Mouse (Mus musculus) heart, embryonic 16.5 days (tissue): Measurements from ENCODE around the gene Rhbdf2. TPM values are rescaled to one million over a fixed set of nuclear protein-coding genes. Genes with fewer than 3 reads are reported as not detected.
"Not testable (repeated sequence)": the region's sequence is repeated elsewhere in the genome, so short reads cannot be mapped to it uniquely, and the experiment has no call there.

Source experiments
- ATAC-seq: fragments of 200-750 bp; cut with Nextera tagmentation; replicated peaks from 2 replicates; pipeline ENCODE4 v1.8.0; 2017; ENCODE audit warnings: moderate number of reproducible peaks; ENCODE audit not compliant: insufficient read depth, low FRiP score; ENCODE audit errors: extremely low read depth
- H3K27ac ChIP-seq: fragments of 300-500 bp; sonication (generic); 2 replicates; pipeline ENCODE4 v1.5.1; 2014; ENCODE audit warnings: mild to moderate bottlenecking, low read length, control low read depth, moderate library complexity
- H3K27me3 ChIP-seq: fragments of 300-500 bp; sonication (generic); 2 replicates; pipeline ENCODE4 v1.6.1; 2014; ENCODE audit warnings: low read length, mixed read lengths; ENCODE audit not compliant: control insufficient read depth, insufficient read depth
- H3K36me3 ChIP-seq: fragments of 300-500 bp; sonication (generic); 2 replicates; pipeline ENCODE4 v1.6.1; 2014; ENCODE audit not compliant: control insufficient read depth, insufficient read depth
- H3K4me1 ChIP-seq: fragments of 300-500 bp; sonication (generic); 2 replicates; pipeline ENCODE4 v1.6.1; 2014; ENCODE audit warnings: low read length, mixed read lengths; ENCODE audit not compliant: control insufficient read depth, insufficient read depth
- H3K4me2 ChIP-seq: fragments of 300-500 bp; sonication (generic); 2 replicates; pipeline ENCODE4 v1.6.1; 2014; ENCODE audit warnings: low read depth, mild to moderate bottlenecking, control low read depth, low read length
- H3K4me3 ChIP-seq: fragments of 300-500 bp; sonication (generic); 2 replicates; pipeline ENCODE4 v1.5.1; 2014; ENCODE audit warnings: mild to moderate bottlenecking, control low read depth, low read length
- H3K9ac ChIP-seq: fragments of 300-500 bp; sonication (generic); 2 replicates; pipeline ENCODE4 v1.6.1; 2014; ENCODE audit warnings: low read length, control low read depth
- H3K9me3 ChIP-seq: fragments of 300-500 bp; sonication (generic); replicated peaks from 2 replicates; pipeline ENCODE4 v1.6.1; 2016; ENCODE audit warnings: low read length; ENCODE audit not compliant: control insufficient read depth
- WGBS: fragments of 180-500 bp; shearing (Covaris S2); extraction: QIAGEN DNeasy Blood & Tissue Kit; methylation state at CpG from one replicate; pipeline ENCODE4 v1.1.7; 2014; 5-methylcytosine and 5-hydroxymethylcytosine counted together
- polyA plus RNA-seq: library from polyadenylated mRNA; unstranded; fragments of >200 nt; fragmentation: Nextera tagmentation; extraction: Ambion mirVana; gene quantifications from 2 replicates; pipeline ENCODE4 v1.2.1, GENCODE M21; 2015

Rhbdf2 gene
- polyA plus RNA-seq, 1 experiment from 2014 or later: 9.9 TPM

- Histone ChIP-seq H3K4me2 (no peak overlapping the region), H3K9ac (no peak overlapping the region), H3K27me3 (no peaks in the 10 kb centered on the region), H3K4me3 (no peak overlapping the region), H3K9me3 (no peaks in the 10 kb centered on the region; the same call in 1 of the 2 replicates), H3K27ac (no peak overlapping the region), H3K4me1 (peaks cover 3% of the 10 kb centered on the region), H3K36me3 (no peaks in the 10 kb centered on the region)
- no peak for ATAC-seq
- 68% methylated on average over 3 of the region's 3 CpGs for WGBS
These were observed 14.9 kb upstream of the Rhbdf2 start for GRCm38 (mm10) chr11:116641731-116642130.

GRCm38 (mm10) chr11:116641168-116641567 lies 14.3 kb upstream of the Rhbdf2 start:
- Histone ChIP-seq H3K36me3 (no peaks in the 10 kb centered on the region), H3K4me1 (peaks cover 3% of the 10 kb centered on the region), H3K4me2 (no peak overlapping the region), H3K4me3 (no peak overlapping the region), H3K9ac (no peak overlapping the region), H3K9me3 (no peaks in the 10 kb centered on the region; the same call in 1 of the 2 replicates), H3K27ac (no peak overlapping the region), H3K27me3 (no peaks in the 10 kb centered on the region)
- ATAC-seq: no peak
- 41% methylated on average over 5 of the region's 5 CpGs for WGBS

DNA sequence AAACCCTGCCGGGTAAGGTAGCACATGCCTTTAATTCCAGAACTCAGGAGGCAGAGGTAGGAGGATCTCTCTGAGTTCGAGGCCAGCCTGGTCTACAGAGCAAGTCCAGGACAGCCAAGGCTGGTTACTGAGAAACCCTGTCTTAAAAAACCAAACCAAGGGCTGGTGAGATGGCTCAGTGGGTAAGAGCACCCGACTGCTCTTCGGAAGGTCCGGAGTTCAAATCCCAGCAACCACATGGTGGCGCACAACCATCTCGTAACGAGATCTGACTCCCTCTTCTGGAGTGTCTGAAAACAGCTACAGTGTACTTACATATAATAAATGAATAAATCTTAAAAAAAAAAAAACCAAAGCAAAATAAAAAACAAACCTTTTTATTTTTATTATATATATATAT lies 9.8 kb upstream of the Rhbdf2 start:
- not testable (repeated sequence) for H3K4me3 ChIP-seq, H3K27me3 ChIP-seq, H3K9ac ChIP-seq, H3K9me3 ChIP-seq, H3K36me3 ChIP-seq, ATAC-seq, H3K27ac ChIP-seq, H3K4me1 ChIP-seq, H3K4me2 ChIP-seq
- 64% methylated on average over 8 of the region's 8 CpGs for WGBS

GRCm38 (mm10) chr11:116632962-116633361 lies 6.1 kb upstream of the Rhbdf2 start:
- no peak for ATAC-seq
- no peaks in the 10 kb centered on the region for H3K36me3 ChIP-seq
- H3K4me1 ChIP-seq: peaks cover 12% of the 10 kb centered on the region; the same call in 1 of the 2 replicates
- H3K9ac ChIP-seq: no peak overlapping the region
- 74% methylated on average over 10 of the region's 10 CpGs for WGBS
- no peak overlapping the region for H3K4me2 ChIP-seq
- no peaks in the 10 kb centered on the region for H3K9me3 ChIP-seq
- no peak overlapping the region for H3K27ac ChIP-seq
- H3K27me3 ChIP-seq: no peaks in the 10 kb centered on the region
- no peak overlapping the region for H3K4me3 ChIP-seq

GRCm38 (mm10) chr11:116630171-116630965 lies 3.5 kb upstream of the Rhbdf2 start:
- Histone ChIP-seq H3K36me3 (no peaks in the 10 kb centered on the region), H3K4me3 (no peak overlapping the region), H3K9me3 (no peaks in the 10 kb centered on the region), H3K9ac (no peak overlapping the region; the same call in 1 of the 2 replicates), H3K27me3 (no peaks in the 10 kb centered on the region), H3K4me2 (no peak overlapping the region), H3K4me1 (peaks cover 22% of the 10 kb centered on the region), H3K27ac (peak overlapping the region; percentile 51)
- ATAC-seq: peak; percentile 35
- 35% methylated on average over 12 of the region's 12 CpGs for WGBS

DNA sequence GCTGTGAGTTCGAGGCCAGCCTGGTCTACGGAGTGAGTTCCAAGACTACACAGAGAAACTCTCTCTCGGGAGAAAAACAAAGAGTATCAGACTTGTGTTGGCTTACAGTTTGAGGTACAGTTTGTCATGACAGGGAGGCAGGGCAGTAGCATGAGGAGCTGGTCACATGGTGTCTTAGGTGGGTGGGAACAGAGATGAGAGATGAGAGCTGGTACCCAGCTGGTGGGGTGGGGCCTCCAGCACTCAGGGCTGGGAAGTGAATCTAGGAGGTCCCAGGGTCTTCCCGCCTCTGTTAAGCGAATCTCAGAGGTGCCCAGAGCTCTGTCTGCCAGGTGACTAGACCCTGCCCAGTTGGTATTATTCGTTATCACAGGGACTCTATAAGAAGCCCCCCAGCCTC lies 2.7 kb upstream of the Rhbdf2 start:
- H3K4me1 ChIP-seq: peaks cover 31% of the 10 kb centered on the region
- ATAC-seq: no peak
- 83% methylated on average over 6 of the region's 6 CpGs for WGBS
- peak overlapping the region; percentile 51 for H3K27ac ChIP-seq
- no peaks in the 10 kb centered on the region for H3K36me3 ChIP-seq
- H3K4me2 ChIP-seq: no peak overlapping the region
- no peaks in the 10 kb centered on the region for H3K27me3 ChIP-seq
- H3K9ac ChIP-seq: no peak overlapping the region
- no peaks in the 10 kb centered on the region for H3K9me3 ChIP-seq
- no peak overlapping the region for H3K4me3 ChIP-seq

DNA sequence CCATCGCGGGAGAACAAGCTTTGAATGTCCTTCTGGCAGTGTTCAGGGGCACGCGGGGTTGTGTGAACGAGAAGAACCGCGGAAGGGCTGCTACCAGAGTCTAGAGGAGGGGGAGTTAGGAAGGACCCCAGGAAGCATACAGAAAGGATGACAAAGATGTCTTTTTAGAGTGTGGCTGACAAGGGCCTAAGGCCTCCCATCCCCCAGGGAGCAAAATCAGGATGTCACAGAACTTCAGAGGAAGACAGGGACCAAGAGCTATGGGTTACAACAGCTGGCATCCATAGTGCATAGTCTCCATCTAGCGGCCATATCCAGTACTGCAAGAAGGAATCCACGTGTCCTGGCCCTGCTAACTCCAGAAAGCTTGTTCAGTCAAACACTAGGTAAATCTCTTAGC lies 1.9 kb upstream of the Rhbdf2 start:
- Histone ChIP-seq H3K27me3 (no peaks in the 10 kb centered on the region), H3K27ac (no peak overlapping the region), H3K9me3 (no peaks in the 10 kb centered on the region), H3K9ac (no peak overlapping the region), H3K36me3 (no peaks in the 10 kb centered on the region), H3K4me1 (peaks cover 33% of the 10 kb centered on the region), H3K4me2 (no peak overlapping the region), H3K4me3 (no peak overlapping the region)
- ATAC-seq: no peak; the same call in 1 of the 2 replicates
- WGBS: 55% methylated on average over 9 of the region's 9 CpGs

- 35% methylated on average over 10 of the region's 10 CpGs for WGBS
- H3K27me3 ChIP-seq: no peaks in the 10 kb centered on the region
- no peak overlapping the region for H3K9ac ChIP-seq
- H3K4me2 ChIP-seq: no peak overlapping the region
- H3K27ac ChIP-seq: peak overlapping the region; percentile 24; the same call in 1 of the 2 replicates
- H3K4me3 ChIP-seq: no peak overlapping the region
- no peaks in the 10 kb centered on the region for H3K36me3 ChIP-seq
- no peak for ATAC-seq
- H3K4me1 ChIP-seq: peaks cover 41% of the 10 kb centered on the region
- H3K9me3 ChIP-seq: no peaks in the 10 kb centered on the region
These were observed 527 bp upstream of the Rhbdf2 start for GRCm38 (mm10) chr11:116627072-116628020.
